Mouse (Mus musculus): ENCODE measurements around the gene Kalrn. TPM values are rescaled to one million over a fixed set of nuclear protein-coding genes. Genes with fewer than 3 reads are reported as not detected.
A peak's percentile ranks its signal among the peaks of the same experiment; 100 is the strongest.

Kalrn gene
- polyA plus RNA-seq, 1 experiment from 2014 or later, result 30.0 TPM

- Histone ChIP-seq H3K9me3 (no peaks in the 10 kb centered on the region), H3K27me3 (no peaks in the 10 kb centered on the region), H3K9ac (no peak overlapping the region), H3K27ac (peak overlapping the region; percentile 38; the same call in 1 of the 2 replicates), H3K4me3 (replicated peaks) (no peak overlapping the region), H3K4me2 (no peak overlapping the region), H3K36me3 (replicated peaks) (no peaks in the 10 kb centered on the region), H3K4me1 (peaks cover 20% of the 10 kb centered on the region)
- WGBS, result 74% methylated on average over 7 of the region's 7 CpGs
- peak; percentile 79; the same call in 1 of the 2 replicates for ATAC-seq (ENCODE audit: low FRiP score)
These were observed 117.0 kb downstream of the Kalrn start for GRCm38 (mm10) chr16:34456314-34456713.

- WGBS, result 88% methylated on average over 7 of the region's 7 CpGs
- peaks cover 12% of the 10 kb centered on the region for H3K4me1 ChIP-seq
- no peak overlapping the region for H3K4me3 ChIP-seq (replicated peaks)
- no peak overlapping the region for H3K27ac ChIP-seq
- H3K36me3 ChIP-seq (replicated peaks), result no peaks in the 10 kb centered on the region
- H3K27me3 ChIP-seq, result no peaks in the 10 kb centered on the region
- no peaks in the 10 kb centered on the region for H3K9me3 ChIP-seq
- H3K4me2 ChIP-seq, result no peak overlapping the region
- ATAC-seq (ENCODE audit: low FRiP score), result no peak
- no peak overlapping the region for H3K9ac ChIP-seq
These were observed 127.7 kb downstream of the Kalrn start for GRCm38 (mm10) chr16:34445666-34446065.

GRCm38 (mm10) chr16:34441704-34442103 is 131.6 kb downstream of the Kalrn start:
- 90% methylated on average over 2 of the region's 2 CpGs for WGBS
- H3K27ac ChIP-seq, result peak overlapping the region; percentile 72; the same call in 1 of the 2 replicates

GRCm38 (mm10) chr16:34440994-34441414 is 132.3 kb downstream of the Kalrn start:
- H3K27me3 ChIP-seq, result no peaks in the 10 kb centered on the region
- ATAC-seq (ENCODE audit: low FRiP score), result peak; percentile 74; the same call in 1 of the 2 replicates
- WGBS, result 34% methylated on average over 4 of the region's 4 CpGs
- H3K4me2 ChIP-seq, result no peak overlapping the region
- H3K4me1 ChIP-seq, result peaks cover 19% of the 10 kb centered on the region
- peak overlapping the region; percentile 72 for H3K27ac ChIP-seq
- no peaks in the 10 kb centered on the region for H3K36me3 ChIP-seq (replicated peaks)
- H3K4me3 ChIP-seq (replicated peaks), result no peak overlapping the region
- H3K9me3 ChIP-seq, result no peaks in the 10 kb centered on the region
- no peak overlapping the region for H3K9ac ChIP-seq

More at GRCm38 (mm10) chr16:34441704-34442103, 131.6 kb downstream of the Kalrn start:
- Histone ChIP-seq H3K9ac (no peak overlapping the region), H3K4me1 (peaks cover 19% of the 10 kb centered on the region), H3K27me3 (no peaks in the 10 kb centered on the region), H3K4me2 (no peak overlapping the region), H3K36me3 (replicated peaks) (no peaks in the 10 kb centered on the region), H3K4me3 (replicated peaks) (no peak overlapping the region), H3K9me3 (no peaks in the 10 kb centered on the region)
- no peak for ATAC-seq (ENCODE audit: low FRiP score)

GRCm38 (mm10) chr16:34440019-34440615 is 133.2 kb downstream of the Kalrn start:
- Histone ChIP-seq H3K27me3 (no peaks in the 10 kb centered on the region), H3K9me3 (no peaks in the 10 kb centered on the region), H3K9ac (no peak overlapping the region), H3K27ac (0 out of 2 replicates have a peak overlapping the region, but pooled peaks have one; percentile 72), H3K4me1 (peaks cover 19% of the 10 kb centered on the region), H3K4me3 (replicated peaks) (no peak overlapping the region), H3K4me2 (no peak overlapping the region), H3K36me3 (replicated peaks) (no peaks in the 10 kb centered on the region)
- 82% methylated on average over 8 of the region's 8 CpGs for WGBS
- 0 out of 2 replicates have a peak, but pooled peaks have one; percentile 27 for ATAC-seq (ENCODE audit: low FRiP score)

GRCm38 (mm10) chr16:34430131-34430530 is 143.2 kb downstream of the Kalrn start:
- H3K27me3 ChIP-seq, result no peaks in the 10 kb centered on the region
- H3K27ac ChIP-seq, result peak overlapping the region; percentile 4; the same call in 1 of the 2 replicates
- WGBS, result 15% methylated on average over 5 of the region's 5 CpGs
- no peaks in the 10 kb centered on the region for H3K9me3 ChIP-seq
- peaks cover 55% of the 10 kb centered on the region for H3K4me1 ChIP-seq
- no peak overlapping the region for H3K4me3 ChIP-seq (replicated peaks)
- peak; percentile 69; the same call in 1 of the 2 replicates for ATAC-seq (ENCODE audit: low FRiP score)
- no peak overlapping the region for H3K9ac ChIP-seq
- no peaks in the 10 kb centered on the region for H3K36me3 ChIP-seq (replicated peaks)
- no peak overlapping the region; the same call in 1 of the 2 replicates for H3K4me2 ChIP-seq

- no peak for ATAC-seq (ENCODE audit: low FRiP score)
- H3K27me3 ChIP-seq, result no peaks in the 10 kb centered on the region
- 58% methylated on average over 5 of the region's 5 CpGs for WGBS
- peaks cover 60% of the 10 kb centered on the region for H3K4me1 ChIP-seq
- no peak overlapping the region for H3K27ac ChIP-seq
- no peak overlapping the region for H3K9ac ChIP-seq
- no peaks in the 10 kb centered on the region for H3K9me3 ChIP-seq
- no peak overlapping the region for H3K4me2 ChIP-seq
- no peak overlapping the region for H3K4me3 ChIP-seq (replicated peaks)
- H3K36me3 ChIP-seq (replicated peaks), result no peaks in the 10 kb centered on the region
These were observed 145.7 kb downstream of the Kalrn start for GRCm38 (mm10) chr16:34427654-34428053.

GRCm38 (mm10) chr16:34421473-34421872 is 151.9 kb downstream of the Kalrn start:
- no peak overlapping the region for H3K27ac ChIP-seq

GRCm38 (mm10) chr16:34417966-34418365 is 155.4 kb downstream of the Kalrn start:
- H3K9me3 ChIP-seq, result no peaks in the 10 kb centered on the region
- H3K36me3 ChIP-seq (replicated peaks), result no peaks in the 10 kb centered on the region
- H3K4me1 ChIP-seq, result peaks cover 58% of the 10 kb centered on the region
- no peak overlapping the region for H3K4me3 ChIP-seq (replicated peaks)
- no peak overlapping the region for H3K9ac ChIP-seq
- H3K27ac ChIP-seq, result no peak overlapping the region
- no peaks in the 10 kb centered on the region for H3K27me3 ChIP-seq
- H3K4me2 ChIP-seq, result no peak overlapping the region
- 24% methylated on average over 3 of the region's 3 CpGs for WGBS
- no peak for ATAC-seq (ENCODE audit: low FRiP score)

More at GRCm38 (mm10) chr16:34421473-34421872, 151.9 kb downstream of the Kalrn start:
- Histone ChIP-seq H3K4me1 (peaks cover 59% of the 10 kb centered on the region), H3K9ac (no peak overlapping the region), H3K4me2 (no peak overlapping the region), H3K27me3 (no peaks in the 10 kb centered on the region), H3K9me3 (no peaks in the 10 kb centered on the region), H3K4me3 (replicated peaks) (no peak overlapping the region), H3K36me3 (replicated peaks) (no peaks in the 10 kb centered on the region)
- WGBS, result 62% methylated on average over 6 of the region's 6 CpGs
- ATAC-seq (ENCODE audit: low FRiP score), result no peak

- H3K4me1 ChIP-seq, result peaks cover 58% of the 10 kb centered on the region
- no peak for ATAC-seq (ENCODE audit: low FRiP score)
- WGBS, result 85% methylated on average over 3 of the region's 3 CpGs
These were observed 155.9 kb downstream of the Kalrn start for GRCm38 (mm10) chr16:34417383-34417782.

GRCm38 (mm10) chr16:34414581-34414980 is 158.8 kb downstream of the Kalrn start:
- H3K9ac ChIP-seq, result no peak overlapping the region
- peaks cover 42% of the 10 kb centered on the region for H3K4me1 ChIP-seq
- H3K27ac ChIP-seq, result peak overlapping the region; percentile 70; the same call in 1 of the 2 replicates
- no peaks in the 10 kb centered on the region for H3K27me3 ChIP-seq
- no peaks in the 10 kb centered on the region for H3K36me3 ChIP-seq (replicated peaks)
- no peak overlapping the region for H3K4me2 ChIP-seq
- no peak for ATAC-seq (ENCODE audit: low FRiP score)
- H3K4me3 ChIP-seq (replicated peaks), result no peak overlapping the region
- H3K9me3 ChIP-seq, result no peaks in the 10 kb centered on the region
- WGBS, result 81% methylated on average over 7 of the region's 7 CpGs

More at GRCm38 (mm10) chr16:34417383-34417782, 155.9 kb downstream of the Kalrn start:
- H3K4me3 ChIP-seq (replicated peaks), result no peak overlapping the region
- H3K4me2 ChIP-seq, result no peak overlapping the region
- H3K36me3 ChIP-seq (replicated peaks), result no peaks in the 10 kb centered on the region
- no peaks in the 10 kb centered on the region for H3K9me3 ChIP-seq
- no peaks in the 10 kb centered on the region for H3K27me3 ChIP-seq
- no peak overlapping the region for H3K27ac ChIP-seq
- no peak overlapping the region for H3K9ac ChIP-seq

- 0 out of 2 replicates have a peak, but pooled peaks have one; percentile 30 for ATAC-seq (ENCODE audit: low FRiP score)
- H3K9me3 ChIP-seq, result no peaks in the 10 kb centered on the region
- H3K4me1 ChIP-seq, result peaks cover 46% of the 10 kb centered on the region
- H3K27ac ChIP-seq, result peak overlapping the region; percentile 70
- H3K9ac ChIP-seq, result no peak overlapping the region
- 36% methylated on average over 10 of the region's 10 CpGs for WGBS
- no peaks in the 10 kb centered on the region for H3K27me3 ChIP-seq
- no peaks in the 10 kb centered on the region for H3K36me3 ChIP-seq (replicated peaks)
- 0 out of 2 replicates have a peak overlapping the region, but pooled peaks have one; percentile 8 for H3K4me2 ChIP-seq
- no peak overlapping the region for H3K4me3 ChIP-seq (replicated peaks)
These were observed 159.4 kb downstream of the Kalrn start for GRCm38 (mm10) chr16:34413868-34414333.
